Mouse (Mus musculus): ENCODE results near the gene Lef1.

Gene Lef1

DNA sequence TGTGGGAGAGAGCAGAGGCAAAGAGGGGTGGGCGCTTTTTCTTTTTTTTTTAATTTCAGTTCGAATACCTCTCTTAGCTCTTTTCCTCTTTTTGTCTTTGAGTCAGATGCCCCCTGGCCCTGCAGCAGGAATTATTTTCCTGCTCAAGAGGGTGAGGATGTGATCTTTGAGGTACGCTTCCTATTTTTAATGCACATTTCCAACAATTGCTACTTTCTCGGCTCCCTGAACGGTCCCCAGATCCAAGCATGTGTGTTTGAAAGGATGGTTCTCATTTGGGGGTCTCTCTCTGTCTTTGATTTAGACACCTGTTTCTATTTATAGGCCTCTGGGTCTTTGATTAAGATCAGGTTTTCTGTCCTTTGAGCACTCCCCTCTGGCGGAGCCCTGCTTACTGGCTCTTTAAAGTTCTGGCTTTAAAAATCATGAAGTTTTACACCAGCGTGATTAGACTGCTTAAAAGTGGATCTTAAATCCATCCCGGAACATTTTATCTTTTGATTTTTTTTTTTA is 86.3 kb downstream of the Lef1 start:
- DNase-seq, result no peak

DNA sequence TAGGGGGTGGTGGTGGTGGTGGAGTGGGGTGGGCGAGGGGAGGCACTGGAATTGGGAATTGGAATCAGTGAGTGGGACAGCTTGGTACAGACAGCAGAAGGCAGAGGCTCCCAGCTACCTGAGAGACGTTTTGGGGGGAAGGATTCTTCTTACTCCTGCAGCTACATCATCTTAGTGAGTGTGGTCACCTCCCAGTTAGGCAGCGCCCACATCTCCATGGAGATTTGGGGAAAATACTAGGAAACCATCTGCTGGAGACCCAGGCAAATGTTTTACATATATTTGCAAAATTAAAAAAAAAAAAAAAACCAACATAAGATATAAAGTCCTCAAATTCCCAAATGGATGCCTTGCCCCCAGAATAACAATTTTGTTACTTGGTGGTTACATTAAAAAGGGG is 88.7 kb downstream of the Lef1 start:
- DNase-seq, result no peak

DNA sequence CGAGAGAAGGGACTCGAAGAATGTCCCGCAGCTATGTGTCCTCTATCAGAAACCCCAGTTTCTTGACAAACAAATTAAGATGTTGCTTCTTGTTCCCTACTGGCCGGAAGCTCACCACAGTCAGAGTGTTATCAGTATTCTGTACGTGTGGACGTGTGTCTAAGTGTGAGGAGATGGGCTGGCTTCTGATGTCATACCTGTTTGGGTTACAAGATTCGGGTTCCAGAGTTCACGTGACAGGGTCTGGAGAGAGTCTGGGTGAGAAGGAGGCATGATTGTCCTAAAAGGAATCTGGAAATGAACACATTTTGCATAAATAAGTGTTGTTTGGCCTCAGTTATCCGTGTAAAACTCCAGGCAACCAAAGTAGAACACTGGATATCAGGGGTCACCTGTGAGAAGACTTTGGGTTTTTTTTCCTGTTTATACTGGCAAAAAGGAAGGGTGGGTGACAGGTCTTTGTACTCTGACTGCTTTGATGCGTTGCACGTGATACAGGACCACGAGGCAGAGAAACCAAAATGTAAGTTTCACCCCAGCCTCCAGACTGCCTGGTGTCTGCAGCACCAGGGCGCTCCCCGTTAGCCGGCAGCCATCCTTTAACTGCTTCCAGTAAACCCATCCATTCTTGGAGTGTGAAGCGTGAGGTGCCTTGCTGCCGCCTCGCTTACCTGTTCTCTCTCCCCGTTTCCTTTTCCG is 89.5 kb downstream of the Lef1 start:
- DNase-seq, result no peak

GRCm38 (mm10) chr3:131202311-131202710 is 92.0 kb downstream of the Lef1 start:
- DNase-seq, result no peak

DNA sequence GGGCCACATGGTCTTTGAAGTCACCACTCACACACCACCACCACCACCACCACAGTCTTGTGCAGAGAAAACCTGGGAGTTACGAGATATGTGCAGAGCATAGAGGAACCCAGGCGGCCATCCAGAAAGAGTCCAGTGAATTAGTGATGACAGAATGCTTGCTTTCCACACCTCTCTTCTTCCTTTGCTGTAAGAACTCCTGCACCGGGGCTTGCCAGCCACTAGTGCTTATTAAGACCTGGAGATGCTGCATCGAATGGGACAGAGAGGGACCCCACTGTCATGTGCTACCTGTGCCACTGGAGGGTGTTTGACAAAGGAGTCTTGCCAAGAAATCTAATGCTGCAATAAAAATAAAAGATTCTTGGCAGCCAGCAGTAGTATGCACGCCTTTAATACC is 97.6 kb downstream of the Lef1 start:
- no peak for DNase-seq

GRCm38 (mm10) chr3:131208265-131208891 is 98.1 kb downstream of the Lef1 start:
- DNase-seq, result no peak

GRCm38 (mm10) chr3:131212200-131212599 is 101.9 kb downstream of the Lef1 start:
- DNase-seq, result no peak

- no peak for DNase-seq
Observed at GRCm38 (mm10) chr3:131214060-131214658, 103.9 kb downstream of the Lef1 start.

DNA sequence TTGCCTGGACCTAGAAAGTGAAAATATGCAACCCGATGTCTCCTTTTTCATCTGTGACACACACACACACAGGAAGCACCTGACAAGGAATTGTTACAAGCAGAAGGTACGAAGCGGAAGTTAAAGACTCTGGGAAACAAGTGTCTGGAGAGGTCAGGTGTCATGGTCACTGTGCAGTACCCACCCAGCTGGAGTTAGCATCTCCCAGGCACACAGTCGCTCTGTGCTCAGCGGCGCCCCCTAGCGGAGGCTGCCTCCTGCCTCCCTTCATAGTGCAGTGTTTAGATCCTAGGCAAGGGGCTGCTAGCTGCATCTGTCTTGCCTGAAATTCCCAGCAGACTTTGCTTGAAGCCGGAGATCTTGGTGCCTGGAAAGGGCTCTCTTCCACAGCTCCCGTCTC is 104.6 kb downstream of the Lef1 start:
- DNase-seq, result no peak

- DNase-seq, result no peak
Observed at GRCm38 (mm10) chr3:131218636-131219390, 108.5 kb downstream of the Lef1 start.

DNA sequence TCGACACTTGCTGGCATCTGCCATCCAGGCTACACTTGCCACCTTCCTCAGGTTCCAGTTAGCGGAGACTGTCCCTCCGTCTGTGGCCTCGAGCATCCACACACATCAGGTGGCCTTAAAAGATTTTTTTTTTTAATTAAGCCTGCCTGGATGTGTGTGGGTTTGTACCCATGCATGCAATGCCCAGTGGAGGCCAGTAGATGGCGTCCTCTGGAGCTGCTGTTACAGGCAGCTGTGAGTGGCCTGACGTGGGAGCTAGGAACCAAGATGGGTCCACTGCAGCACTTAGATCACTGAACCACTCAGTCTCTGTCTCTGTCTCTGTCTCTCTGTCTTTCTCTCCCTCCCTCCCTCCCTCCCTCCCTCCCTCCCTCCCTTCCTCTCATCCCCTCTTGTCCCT is 117.8 kb downstream of the Lef1 start:
- no peak for DNase-seq

GRCm38 (mm10) chr3:131237061-131237460 is 126.8 kb downstream of the Lef1 start:
- DNase-seq, result no peak

GRCm38 (mm10) chr3:131237785-131238633 is 127.7 kb downstream of the Lef1 start:
- DNase-seq, result peak; percentile 53

DNA sequence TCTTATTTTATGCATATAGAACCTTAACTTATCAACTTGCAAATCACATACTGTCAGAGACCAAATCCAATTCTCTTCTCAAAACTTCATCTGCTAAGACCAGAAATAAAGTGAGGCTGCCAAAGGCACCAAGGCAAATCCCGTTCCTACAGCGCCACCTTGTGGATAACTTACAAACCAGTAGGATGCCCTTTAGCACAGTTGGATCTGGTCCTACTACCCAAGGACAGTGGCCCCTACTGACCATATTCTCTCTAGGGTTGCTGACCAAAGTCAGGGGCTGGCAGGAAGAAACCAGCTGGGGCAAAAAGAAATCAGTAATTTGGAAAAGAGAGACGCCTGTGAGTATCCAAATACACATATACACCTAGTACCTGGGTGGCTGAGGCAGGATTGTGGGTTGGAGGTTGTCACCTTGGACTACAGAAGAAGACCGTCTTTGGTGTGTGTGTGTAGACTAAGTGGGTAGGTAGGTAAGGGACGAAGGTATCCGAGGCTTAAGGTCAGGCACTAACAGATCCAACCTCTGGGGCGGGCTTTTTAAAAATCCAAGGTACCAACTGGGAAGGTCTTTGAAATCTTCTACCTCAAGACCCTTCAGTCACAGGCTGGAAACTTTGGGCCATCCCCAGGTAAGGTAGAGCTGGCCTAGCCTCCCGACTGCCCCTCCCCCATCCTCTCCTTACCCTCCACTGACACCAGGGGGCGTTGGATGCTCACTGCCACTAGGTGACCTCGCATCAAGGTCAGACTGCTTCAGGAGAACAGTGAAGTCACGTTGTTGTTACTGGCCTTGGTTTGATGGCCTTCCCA is 135.7 kb downstream of the Lef1 start:
- DNase-seq, result peak; percentile 19

DNA sequence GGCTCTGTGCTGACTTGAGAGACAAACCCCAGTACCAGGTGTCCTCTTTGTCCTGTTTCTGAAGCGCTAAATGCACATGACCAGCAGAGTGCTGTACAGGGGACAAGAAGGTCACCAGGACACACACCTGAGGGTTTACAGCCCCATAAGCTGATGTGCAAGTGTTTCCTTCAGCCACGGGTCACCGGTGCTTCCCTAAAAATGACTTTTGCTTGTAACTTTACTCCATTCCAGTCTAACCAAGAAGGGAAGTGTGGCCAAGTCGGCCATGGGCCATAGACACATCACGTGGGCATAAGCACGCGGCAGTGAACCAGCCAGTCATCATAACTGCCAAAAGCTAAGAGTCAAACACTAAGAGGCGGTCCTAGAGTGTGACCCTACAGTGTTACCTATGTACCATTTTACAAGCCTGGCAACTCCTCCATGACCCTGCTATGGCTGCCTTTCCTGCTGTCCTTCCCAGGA is 136.3 kb downstream of the Lef1 start:
- no peak for DNase-seq

DNA sequence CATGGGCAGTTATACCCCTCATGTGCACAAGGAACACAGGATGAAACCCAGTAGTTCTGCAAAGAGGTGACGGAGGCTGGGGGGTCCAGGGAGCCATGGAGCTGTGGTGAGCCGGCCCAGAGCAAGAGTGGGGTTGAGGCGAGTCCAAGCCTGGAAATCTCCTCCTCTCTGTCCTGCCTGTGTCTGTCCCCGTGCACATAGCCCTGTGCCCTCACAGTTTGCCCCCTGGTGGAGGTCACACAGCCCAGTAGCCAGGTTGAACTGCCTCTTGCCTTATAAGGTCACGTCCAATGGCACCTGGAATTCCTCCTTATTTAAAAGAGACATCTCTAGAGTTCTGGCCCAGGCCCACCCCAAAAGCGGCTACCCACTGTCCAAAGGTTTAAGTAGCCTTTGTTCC is 137.2 kb downstream of the Lef1 start:
- DNase-seq, result no peak

GRCm38 (mm10) chr3:131247851-131248250 is 137.6 kb downstream of the Lef1 start:
- DNase-seq, result no peak

- DNase-seq, result no peak
Observed at GRCm38 (mm10) chr3:131248444-131248843, 138.2 kb downstream of the Lef1 start.

DNA sequence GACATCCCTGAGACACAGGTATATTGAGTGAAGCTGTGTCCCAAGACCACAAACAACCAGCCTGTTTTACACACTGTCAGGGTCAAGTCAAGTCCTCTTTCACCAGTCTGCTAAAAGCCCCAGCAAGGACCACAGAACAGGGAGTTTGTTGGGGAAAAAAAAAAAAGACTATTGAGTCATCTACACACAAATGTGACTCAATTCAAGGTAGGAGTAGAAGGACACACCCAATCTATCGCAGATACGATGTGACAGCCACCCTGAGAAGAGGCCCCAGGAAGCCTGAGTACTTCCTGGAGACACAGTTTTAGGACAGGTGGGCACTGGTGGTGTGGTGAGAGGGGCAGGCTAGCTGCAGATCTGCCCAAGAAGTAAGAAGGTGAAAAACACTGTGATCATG is 140.0 kb downstream of the Lef1 start:
- DNase-seq, result no peak

GRCm38 (mm10) chr3:131250978-131251377 is 140.7 kb downstream of the Lef1 start:
- no peak for DNase-seq

- no peak for DNase-seq
Observed at GRCm38 (mm10) chr3:131251601-131252000, 141.3 kb downstream of the Lef1 start.
